Mouse (Mus musculus) hindbrain, embryonic 11.5 days (tissue): ENCODE results near the gene Msgn1. TPM values are rescaled to one million over a fixed set of nuclear protein-coding genes. Genes with fewer than 3 reads are reported as not detected.

ENCODE experiments used
- ATAC-seq: fragments of 200-750 bp; cut with Nextera tagmentation; 2 replicates; pipeline ENCODE4 v1.8.0; 2017; ENCODE audit warnings: mild to moderate bottlenecking, moderate TSS enrichment, moderate library complexity; ENCODE audit not compliant: low FRiP score
- DNase-seq: peaks from one replicate; pipeline ENCODE4 v3.0.0-alpha.2; 2015; ENCODE audit warnings: low spot score
- H3K27ac ChIP-seq: fragments of 300-500 bp; sonication (generic); 2 replicates; pipeline ENCODE4 v1.5.1; 2014; ENCODE audit warnings: mild to moderate bottlenecking, low read depth, low read length
- H3K27me3 ChIP-seq: fragments of 300-500 bp; sonication (generic); 2 replicates; pipeline ENCODE4 v1.6.1; 2014; ENCODE audit warnings: mild to moderate bottlenecking, low read length, moderate library complexity, mixed read lengths; ENCODE audit not compliant: control insufficient read depth, insufficient read depth
- H3K36me3 ChIP-seq: fragments of 300-500 bp; sonication (generic); 2 replicates; pipeline ENCODE4 v1.6.1; 2014; ENCODE audit warnings: mild to moderate bottlenecking, low read length, moderate library complexity, mixed read lengths; ENCODE audit not compliant: control insufficient read depth, insufficient read depth
- H3K4me1 ChIP-seq: fragments of 300-500 bp; sonication (generic); replicated peaks from 2 replicates; pipeline ENCODE4 v1.6.1; 2014; ENCODE audit warnings: low read length, mixed read lengths; ENCODE audit not compliant: control insufficient read depth, insufficient read depth
- H3K4me2 ChIP-seq: fragments of 300-500 bp; sonication (generic); replicated peaks from 2 replicates; pipeline ENCODE4 v1.6.1; 2014; ENCODE audit warnings: mild to moderate bottlenecking, low read depth, low read length
- H3K4me3 ChIP-seq: fragments of 300-500 bp; sonication (generic); 2 replicates; pipeline ENCODE4 v1.5.1; 2014; ENCODE audit warnings: low read depth, low read length
- H3K9ac ChIP-seq: fragments of 300-500 bp; sonication (generic); 2 replicates; pipeline ENCODE4 v1.6.1; 2014; ENCODE audit warnings: low read depth, low read length
- H3K9me3 ChIP-seq: fragments of 300-500 bp; sonication (generic); 2 replicates; pipeline ENCODE4 v1.6.1; 2016; ENCODE audit warnings: low read length; ENCODE audit not compliant: control insufficient read depth
- WGBS: fragments of 180-500 bp; shearing (Covaris S2); extraction: QIAGEN DNeasy Blood & Tissue Kit; methylation state at CpG from one replicate; pipeline ENCODE4 v1.1.7; 2014; 5-methylcytosine and 5-hydroxymethylcytosine counted together
- polyA plus RNA-seq: library from polyadenylated mRNA; unstranded; fragments of >200 nt; fragmentation: Nextera tagmentation; extraction: Ambion mirVana; gene quantifications from 2 replicates; pipeline ENCODE4 v1.2.1, GENCODE M21; 2014

Msgn1 gene
- polyA plus RNA-seq, 1 experiment from 2014 or later, result not detected

- Histone ChIP-seq H3K36me3 (no peaks in the 10 kb centered on the region), H3K4me2 (no peak overlapping the region), H3K9me3 (no peaks in the 10 kb centered on the region), H3K4me1 (no peaks in the 10 kb centered on the region), H3K4me3 (no peak overlapping the region), H3K27ac (no peak overlapping the region), H3K9ac (0 out of 2 replicates have a peak overlapping the region, but pooled peaks have one; percentile 7), H3K27me3 (no peaks in the 10 kb centered on the region)
- DNase-seq, result peak; percentile 92
- peak; percentile 91 for ATAC-seq
- WGBS, result 30% methylated on average over 11 of the region's 11 CpGs
These were observed 30.2 kb downstream of the Msgn1 start for GRCm38 (mm10) chr12:11178486-11179154.

GRCm38 (mm10) chr12:11177408-11178394 lies 31.1 kb downstream of the Msgn1 start:
- Histone ChIP-seq H3K4me3 (no peak overlapping the region), H3K27ac (no peak overlapping the region), H3K4me1 (no peaks in the 10 kb centered on the region), H3K9ac (no peak overlapping the region), H3K4me2 (no peak overlapping the region), H3K27me3 (no peaks in the 10 kb centered on the region), H3K9me3 (no peaks in the 10 kb centered on the region), H3K36me3 (no peaks in the 10 kb centered on the region)
- 59% methylated on average over 5 of the region's 5 CpGs for WGBS
- ATAC-seq (no peak), DNase-seq (peak; percentile 5)

- Histone ChIP-seq H3K9ac (no peak overlapping the region), H3K4me1 (no peaks in the 10 kb centered on the region), H3K4me3 (no peak overlapping the region), H3K27me3 (no peaks in the 10 kb centered on the region), H3K4me2 (no peak overlapping the region), H3K27ac (no peak overlapping the region), H3K9me3 (no peaks in the 10 kb centered on the region), H3K36me3 (no peaks in the 10 kb centered on the region)
- DNase-seq, result no peak
- no peak for ATAC-seq
- 85% methylated on average over 3 of the region's 3 CpGs for WGBS
These were observed 50.1 kb downstream of the Msgn1 start for GRCm38 (mm10) chr12:11158670-11159069.

Other genes starting within 250 kb of the Msgn1 start
- 0.22 and 0.38 TPM in 2 replicates for gene Kcns3, start 57.9 kb downstream of the Msgn1 start, polyA plus RNA-seq
- 13.1 and 15.8 TPM in 2 replicates for gene Gen1, start 56.8 kb upstream of the Msgn1 start, polyA plus RNA-seq
- gene Smc6, start 56.9 kb upstream of the Msgn1 start, polyA plus RNA-seq, result 122 and 154 TPM in 2 replicates
- gene Vsnl1, start 227.6 kb upstream of the Msgn1 start, polyA plus RNA-seq, result 1.9 and 2.9 TPM in 2 replicates
- 0.22 and 0.77 TPM in 2 replicates for gene Rad51ap2, start 247.1 kb upstream of the Msgn1 start, polyA plus RNA-seq